Mouse (Mus musculus): Measurements from ENCODE around the gene Ube2d3. TPM values are rescaled to one million over a fixed set of nuclear protein-coding genes. Genes with fewer than 3 reads are reported as not detected.

The Ube2d3 gene
- 676 and 720 TPM in 2 replicates for polyA plus RNA-seq (2014; fragmentation: Nextera tagmentation; extraction: Ambion mirVana)

- H3K9ac ChIP-seq (replicated peaks; ENCODE audit: low read length) = peak within 1 kb of the TSS; percentile 93
- peak within 1 kb of the TSS; percentile 80 for H3K4me3 ChIP-seq (ENCODE audit: low read depth, low read length)
- peak within 1 kb of the TSS; percentile 46 for H3K4me2 ChIP-seq (ENCODE audit: low read depth, low read length)
- ATAC-seq (replicated peaks; ENCODE audit: insufficient number of reproducible peaks, low FRiP score, low TSS enrichment, low read depth) = peak; percentile 93
- H3K27me3 ChIP-seq (ENCODE audit: control insufficient read depth, insufficient read depth, low read length) = no peaks in the 10 kb centered on the region
- no peaks in the 10 kb centered on the region for H3K4me1 ChIP-seq (ENCODE audit: control insufficient read depth, insufficient read depth, low read length)
- H3K27ac ChIP-seq (replicated peaks; ENCODE audit: low read depth, low read length) = peak within 1 kb of the TSS; percentile 99
- H3K9me3 ChIP-seq (replicated peaks; ENCODE audit: control insufficient read depth, low read length) = no peaks in the 10 kb centered on the region
- WGBS = under 1% methylated on average over 55 of the region's 56 CpGs
- peak; percentile 98 for DNase-seq (ENCODE audit: low spot score)
- H3K36me3 ChIP-seq (replicated peaks; ENCODE audit: control insufficient read depth, insufficient read depth, low read depth, low read length) = no peaks in the 10 kb centered on the region
These were observed at the start of gene Ube2d3 for GRCm38 (mm10) chr3:135437758-135438495. TSS of gene Ube2d3 (plus strand) at chr3:135438149.

- Histone ChIP-seq H3K4me2 (ENCODE audit: low read depth, low read length) (no peak overlapping the region), H3K4me3 (ENCODE audit: low read depth, low read length) (no peak overlapping the region), H3K4me1 (ENCODE audit: control insufficient read depth, insufficient read depth, low read length) (no peaks in the 10 kb centered on the region), H3K27me3 (ENCODE audit: control insufficient read depth, insufficient read depth, low read length) (no peaks in the 10 kb centered on the region), H3K27ac (replicated peaks; ENCODE audit: low read depth, low read length) (no peak overlapping the region), H3K9ac (replicated peaks; ENCODE audit: low read length) (no peak overlapping the region), H3K9me3 (replicated peaks; ENCODE audit: control insufficient read depth, low read length) (no peaks in the 10 kb centered on the region), H3K36me3 (replicated peaks; ENCODE audit: control insufficient read depth, insufficient read depth, low read depth, low read length) (no peaks in the 10 kb centered on the region)
- WGBS = 76% methylated on average over 6 of the region's 6 CpGs
- ATAC-seq (replicated peaks; ENCODE audit: insufficient number of reproducible peaks, low FRiP score, low TSS enrichment, low read depth) (no peak), DNase-seq (ENCODE audit: low spot score) (no peak)
These were observed 44.8 kb upstream of the Ube2d3 start for GRCm38 (mm10) chr3:135393186-135393585.

GRCm38 (mm10) chr3:135395085-135395484 is 42.9 kb upstream of the Ube2d3 start:
- ATAC-seq (replicated peaks; ENCODE audit: insufficient number of reproducible peaks, low FRiP score, low TSS enrichment, low read depth) (no peak), DNase-seq (ENCODE audit: low spot score) (no peak)
- H3K36me3 ChIP-seq (replicated peaks; ENCODE audit: control insufficient read depth, insufficient read depth, low read depth, low read length) = no peaks in the 10 kb centered on the region
- H3K4me3 ChIP-seq (ENCODE audit: low read depth, low read length) = no peak overlapping the region
- H3K4me1 ChIP-seq (ENCODE audit: control insufficient read depth, insufficient read depth, low read length) = no peaks in the 10 kb centered on the region
- no peak overlapping the region for H3K27ac ChIP-seq (replicated peaks; ENCODE audit: low read depth, low read length)
- H3K9ac ChIP-seq (replicated peaks; ENCODE audit: low read length) = no peak overlapping the region
- WGBS = 80% methylated on average over 5 of the region's 5 CpGs
- H3K9me3 ChIP-seq (replicated peaks; ENCODE audit: control insufficient read depth, low read length) = no peaks in the 10 kb centered on the region
- H3K4me2 ChIP-seq (ENCODE audit: low read depth, low read length) = no peak overlapping the region
- H3K27me3 ChIP-seq (ENCODE audit: control insufficient read depth, insufficient read depth, low read length) = no peaks in the 10 kb centered on the region

- Histone ChIP-seq H3K4me3 (ENCODE audit: low read depth, low read length) (no peak overlapping the region), H3K27ac (replicated peaks; ENCODE audit: low read depth, low read length) (no peak overlapping the region), H3K9ac (replicated peaks; ENCODE audit: low read length) (no peak overlapping the region), H3K36me3 (replicated peaks; ENCODE audit: control insufficient read depth, insufficient read depth, low read depth, low read length) (no peaks in the 10 kb centered on the region), H3K9me3 (replicated peaks; ENCODE audit: control insufficient read depth, low read length) (no peaks in the 10 kb centered on the region), H3K4me1 (ENCODE audit: control insufficient read depth, insufficient read depth, low read length) (no peaks in the 10 kb centered on the region), H3K27me3 (ENCODE audit: control insufficient read depth, insufficient read depth, low read length) (no peaks in the 10 kb centered on the region), H3K4me2 (ENCODE audit: low read depth, low read length) (no peak overlapping the region)
- ATAC-seq (replicated peaks; ENCODE audit: insufficient number of reproducible peaks, low FRiP score, low TSS enrichment, low read depth) = no peak
- no peak for DNase-seq (ENCODE audit: low spot score)
- WGBS = 77% methylated on average over 6 of the region's 6 CpGs
These were observed 41.9 kb upstream of the Ube2d3 start for GRCm38 (mm10) chr3:135396081-135396480.

GRCm38 (mm10) chr3:135397112-135397511 is 40.8 kb upstream of the Ube2d3 start:
- H3K4me3 ChIP-seq (ENCODE audit: low read depth, low read length) = no peak overlapping the region
- ATAC-seq (replicated peaks; ENCODE audit: insufficient number of reproducible peaks, low FRiP score, low TSS enrichment, low read depth) (no peak), DNase-seq (ENCODE audit: low spot score) (no peak)
- H3K27ac ChIP-seq (replicated peaks; ENCODE audit: low read depth, low read length) = no peak overlapping the region
- H3K4me2 ChIP-seq (ENCODE audit: low read depth, low read length) = no peak overlapping the region
- no peaks in the 10 kb centered on the region for H3K9me3 ChIP-seq (replicated peaks; ENCODE audit: control insufficient read depth, low read length)
- no peaks in the 10 kb centered on the region for H3K4me1 ChIP-seq (ENCODE audit: control insufficient read depth, insufficient read depth, low read length)
- H3K27me3 ChIP-seq (ENCODE audit: control insufficient read depth, insufficient read depth, low read length) = no peaks in the 10 kb centered on the region
- H3K36me3 ChIP-seq (replicated peaks; ENCODE audit: control insufficient read depth, insufficient read depth, low read depth, low read length) = no peaks in the 10 kb centered on the region
- no peak overlapping the region for H3K9ac ChIP-seq (replicated peaks; ENCODE audit: low read length)

GRCm38 (mm10) chr3:135402201-135402658 is 35.7 kb upstream of the Ube2d3 start:
- DNase-seq (ENCODE audit: low spot score) (peak; percentile 91), ATAC-seq (replicated peaks; ENCODE audit: insufficient number of reproducible peaks, low FRiP score, low TSS enrichment, low read depth) (peak; percentile 76)
- Histone ChIP-seq H3K27me3 (ENCODE audit: control insufficient read depth, insufficient read depth, low read length) (no peaks in the 10 kb centered on the region), H3K36me3 (replicated peaks; ENCODE audit: control insufficient read depth, insufficient read depth, low read depth, low read length) (no peaks in the 10 kb centered on the region), H3K4me2 (ENCODE audit: low read depth, low read length) (no peak overlapping the region), H3K9me3 (replicated peaks; ENCODE audit: control insufficient read depth, low read length) (no peaks in the 10 kb centered on the region), H3K4me1 (ENCODE audit: control insufficient read depth, insufficient read depth, low read length) (no peaks in the 10 kb centered on the region), H3K27ac (replicated peaks; ENCODE audit: low read depth, low read length) (no peak overlapping the region), H3K4me3 (ENCODE audit: low read depth, low read length) (no peak overlapping the region), H3K9ac (replicated peaks; ENCODE audit: low read length) (no peak overlapping the region)
- WGBS = 15% methylated on average over 10 of the region's 10 CpGs

- Histone ChIP-seq H3K4me1 (ENCODE audit: control insufficient read depth, insufficient read depth, low read length) (no peaks in the 10 kb centered on the region), H3K4me3 (ENCODE audit: low read depth, low read length) (no peak overlapping the region), H3K27me3 (ENCODE audit: control insufficient read depth, insufficient read depth, low read length) (no peaks in the 10 kb centered on the region), H3K9me3 (replicated peaks; ENCODE audit: control insufficient read depth, low read length) (no peaks in the 10 kb centered on the region), H3K27ac (replicated peaks; ENCODE audit: low read depth, low read length) (no peak overlapping the region), H3K36me3 (replicated peaks; ENCODE audit: control insufficient read depth, insufficient read depth, low read depth, low read length) (no peaks in the 10 kb centered on the region), H3K9ac (replicated peaks; ENCODE audit: low read length) (no peak overlapping the region), H3K4me2 (ENCODE audit: low read depth, low read length) (no peak overlapping the region)
- DNase-seq (ENCODE audit: low spot score) (no peak), ATAC-seq (replicated peaks; ENCODE audit: insufficient number of reproducible peaks, low FRiP score, low TSS enrichment, low read depth) (no peak)
- WGBS = 88% methylated on average over 9 of the region's 9 CpGs
These were observed 34.7 kb upstream of the Ube2d3 start for GRCm38 (mm10) chr3:135403211-135403610.

- H3K9ac ChIP-seq (replicated peaks; ENCODE audit: low read length) = no peak overlapping the region
- H3K4me1 ChIP-seq (ENCODE audit: control insufficient read depth, insufficient read depth, low read length) = no peaks in the 10 kb centered on the region
- H3K27me3 ChIP-seq (ENCODE audit: control insufficient read depth, insufficient read depth, low read length) = no peaks in the 10 kb centered on the region
- H3K9me3 ChIP-seq (replicated peaks; ENCODE audit: control insufficient read depth, low read length) = no peaks in the 10 kb centered on the region
- no peak overlapping the region for H3K27ac ChIP-seq (replicated peaks; ENCODE audit: low read depth, low read length)
- DNase-seq (ENCODE audit: low spot score) = no peak
- no peak for ATAC-seq (replicated peaks; ENCODE audit: insufficient number of reproducible peaks, low FRiP score, low TSS enrichment, low read depth)
- H3K4me3 ChIP-seq (ENCODE audit: low read depth, low read length) = no peak overlapping the region
- WGBS = 81% methylated on average over 5 of the region's 5 CpGs
- H3K36me3 ChIP-seq (replicated peaks; ENCODE audit: control insufficient read depth, insufficient read depth, low read depth, low read length) = no peaks in the 10 kb centered on the region
- no peak overlapping the region for H3K4me2 ChIP-seq (ENCODE audit: low read depth, low read length)
These were observed 34.1 kb upstream of the Ube2d3 start for GRCm38 (mm10) chr3:135403856-135404255.
